Mouse (Mus musculus) limb, embryonic 14.5 days (tissue): ENCODE measurements around the gene Gm17581. TPM values are rescaled to one million over a fixed set of nuclear protein-coding genes. Genes with fewer than 3 reads are reported as not detected.
"Not testable (repeated sequence)": the region's sequence is repeated elsewhere in the genome, so short reads cannot be mapped to it uniquely, and the experiment has no call there.

ENCODE experiments used
- ATAC-seq: fragments of 200-750 bp; cut with Nextera tagmentation; 2 replicates; pipeline ENCODE4 v1.8.0; 2017; ENCODE audit warnings: low read depth, moderate number of reproducible peaks, moderate TSS enrichment; ENCODE audit not compliant: low FRiP score
- DNase-seq: peaks from one replicate; pipeline ENCODE4 v3.0.0-alpha.2; 2015; ENCODE audit warnings: low spot score
- H3K27ac ChIP-seq: fragments of 300-500 bp; sonication (generic); replicated peaks from 2 replicates; pipeline ENCODE4 v1.5.1; 2014; ENCODE audit warnings: low read depth, mild to moderate bottlenecking, low read length, moderate library complexity, mixed read lengths
- H3K27me3 ChIP-seq: fragments of 300-500 bp; sonication (generic); 2 replicates; pipeline ENCODE4 v1.6.1; 2014; ENCODE audit warnings: low read length, mixed read lengths; ENCODE audit not compliant: control insufficient read depth, insufficient read depth
- H3K36me3 ChIP-seq: fragments of 300-500 bp; sonication (generic); 2 replicates; pipeline ENCODE4 v1.6.1; 2014; ENCODE audit warnings: mild to moderate bottlenecking, low read length, moderate library complexity, mixed read lengths; ENCODE audit not compliant: control insufficient read depth, insufficient read depth
- H3K4me1 ChIP-seq: fragments of 300-500 bp; sonication (generic); 2 replicates; pipeline ENCODE4 v1.6.1; 2014; ENCODE audit warnings: antibody characterized with exemption, low read length, mixed read lengths; ENCODE audit not compliant: control insufficient read depth, insufficient read depth
- H3K4me2 ChIP-seq: fragments of 300-500 bp; sonication (generic); replicated peaks from 2 replicates; pipeline ENCODE4 v1.6.1; 2014; ENCODE audit warnings: low read depth, mild to moderate bottlenecking, low read length, moderate library complexity; ENCODE audit not compliant: severe bottlenecking
- H3K4me3 ChIP-seq: fragments of 300-500 bp; sonication (generic); replicated peaks from 2 replicates; pipeline ENCODE4 v1.5.1; 2014; ENCODE audit warnings: low read length
- H3K9ac ChIP-seq: fragments of 300-500 bp; sonication (generic); 2 replicates; pipeline ENCODE4 v1.6.1; 2014; ENCODE audit warnings: mild to moderate bottlenecking, low read depth, low read length, moderate library complexity; ENCODE audit not compliant: severe bottlenecking
- H3K9me3 ChIP-seq: fragments of 300-500 bp; sonication (generic); 2 replicates; pipeline ENCODE4 v1.6.1; 2016; ENCODE audit warnings: low read length; ENCODE audit not compliant: control insufficient read depth
- POLR2A ChIP-seq: fragments of 200-500 bp; IDR thresholded peaks from 2 replicates; pipeline ENCODE4 v1.8.0; 2012; ENCODE audit warnings: inconsistent platforms, mild to moderate bottlenecking, moderate library complexity, borderline replicate concordance; ENCODE audit not compliant: insufficient read depth, insufficient read length; ENCODE audit errors: extremely low read depth
- WGBS: fragments of 180-500 bp; shearing (Covaris S2); extraction: QIAGEN DNeasy Blood & Tissue Kit; methylation state at CpG from one replicate; pipeline ENCODE4 v1.1.7; 2014; 5-methylcytosine and 5-hydroxymethylcytosine counted together
- polyA plus RNA-seq, 2 experiments: library from polyadenylated mRNA; depleted of rRNA in 1 of 2; stranded (reverse) in 1 of 2; unstranded in 1 of 2; fragments of >200 nt; fragmentation: Nextera tagmentation in 1 of 2; extraction: Ambion mirVana in 1 of 2; gene quantifications; 2 replicates each; pipeline versions ENCODE4 v1.2.1 to v1.2.3; 2012 to 2014

Gm17581 gene
- polyA plus RNA-seq, 2 experiments = not detected

- peaks cover 37% of the 10 kb centered on the region for H3K36me3 ChIP-seq
- H3K27ac ChIP-seq = no peak overlapping the region
- WGBS = 86% methylated on average over 4 of the region's 4 CpGs
- no peak overlapping the region for H3K9ac ChIP-seq
- no peaks in the 10 kb centered on the region for H3K4me1 ChIP-seq
- ATAC-seq (no peak), DNase-seq (no peak)
- H3K4me3 ChIP-seq = no peak overlapping the region
- no peaks in the 10 kb centered on the region for H3K27me3 ChIP-seq
- no peaks in the 10 kb centered on the region for H3K9me3 ChIP-seq
- H3K4me2 ChIP-seq = no peak overlapping the region
- no peak for TF ChIP-seq POLR2A
Measured at GRCm38 (mm10) chr2:155707251-155707650, 28.4 kb downstream of the Gm17581 start.

GRCm38 (mm10) chr2:155703630-155704029 is 32.0 kb downstream of the Gm17581 start:
- ATAC-seq (no peak), DNase-seq (no peak)
- Histone ChIP-seq H3K9ac (no peak overlapping the region), H3K4me1 (no peaks in the 10 kb centered on the region), H3K36me3 (peaks cover 24% of the 10 kb centered on the region), H3K27me3 (no peaks in the 10 kb centered on the region), H3K9me3 (no peaks in the 10 kb centered on the region), H3K4me3 (no peak overlapping the region), H3K27ac (no peak overlapping the region), H3K4me2 (no peak overlapping the region)
- WGBS = 64% methylated on average over 4 of the region's 4 CpGs
- TF ChIP-seq POLR2A = no peak

- no peak overlapping the region for H3K4me3 ChIP-seq
- H3K4me1 ChIP-seq = no peaks in the 10 kb centered on the region
- no peak overlapping the region for H3K9ac ChIP-seq
- no peak overlapping the region for H3K27ac ChIP-seq
- no peak overlapping the region for H3K4me2 ChIP-seq
- H3K9me3 ChIP-seq = no peaks in the 10 kb centered on the region
- no peaks in the 10 kb centered on the region for H3K27me3 ChIP-seq
- ATAC-seq = no peak
- 89% methylated on average over 19 of the region's 19 CpGs for WGBS
- peaks cover 15% of the 10 kb centered on the region for H3K36me3 ChIP-seq
- no peak for TF ChIP-seq POLR2A
- DNase-seq = no peak
Measured at GRCm38 (mm10) chr2:155701399-155701919, 34.2 kb downstream of the Gm17581 start.

- WGBS = 92% methylated on average over 6 of the region's 6 CpGs
Measured at GRCm38 (mm10) chr2:155698443-155698842, 37.2 kb downstream of the Gm17581 start.

GRCm38 (mm10) chr2:155696851-155697250 is 38.8 kb downstream of the Gm17581 start:
- WGBS = 78% methylated on average over 7 of the region's 7 CpGs
- no peak overlapping the region for H3K4me2 ChIP-seq
- H3K9me3 ChIP-seq = no peaks in the 10 kb centered on the region
- H3K4me3 ChIP-seq = no peak overlapping the region
- H3K4me1 ChIP-seq = no peaks in the 10 kb centered on the region
- no peaks in the 10 kb centered on the region for H3K27me3 ChIP-seq
- no peak overlapping the region for H3K9ac ChIP-seq
- no peak overlapping the region for H3K27ac ChIP-seq
- TF ChIP-seq POLR2A = no peak
- DNase-seq = no peak
- no peak for ATAC-seq
- 0 out of 2 replicates have a peak, but pooled peaks cover 6% of the 10 kb centered on the region for H3K36me3 ChIP-seq

More at GRCm38 (mm10) chr2:155698443-155698842, 37.2 kb downstream of the Gm17581 start:
- not testable (repeated sequence) for H3K4me2 ChIP-seq, H3K4me3 ChIP-seq, H3K36me3 ChIP-seq, DNase-seq, H3K27ac ChIP-seq, H3K4me1 ChIP-seq, H3K9me3 ChIP-seq, ATAC-seq, H3K9ac ChIP-seq, H3K27me3 ChIP-seq
